Mouse (Mus musculus) left cerebral cortex, postnatal 4 days (tissue): ENCODE results near the gene Coq4. TPM values are rescaled to one million over a fixed set of nuclear protein-coding genes. Genes with fewer than 3 reads are reported as not detected.
"Not testable (repeated sequence)": the region's sequence is repeated elsewhere in the genome, so short reads cannot be mapped to it uniquely, and the experiment has no call there.

Source experiments
- DNase-seq: peaks from one replicate; pipeline ENCODE4 v3.0.0-alpha.2; 2022
- intact Hi-C: fragments of 180-260 bp; cut with DNase I; formaldehyde crosslinking; loops from one replicate; pipeline ENCODE4 v1.15.1; 2025
- total RNA-seq, 2 experiments: library from RNA; stranded (reverse); gene quantifications; 2 replicates each; pipeline ENCODE4 v1.2.3; 2021

The Coq4 gene
- 10 to 100 TPM; 32.7 to 38.4 TPM for total RNA-seq

DNA sequence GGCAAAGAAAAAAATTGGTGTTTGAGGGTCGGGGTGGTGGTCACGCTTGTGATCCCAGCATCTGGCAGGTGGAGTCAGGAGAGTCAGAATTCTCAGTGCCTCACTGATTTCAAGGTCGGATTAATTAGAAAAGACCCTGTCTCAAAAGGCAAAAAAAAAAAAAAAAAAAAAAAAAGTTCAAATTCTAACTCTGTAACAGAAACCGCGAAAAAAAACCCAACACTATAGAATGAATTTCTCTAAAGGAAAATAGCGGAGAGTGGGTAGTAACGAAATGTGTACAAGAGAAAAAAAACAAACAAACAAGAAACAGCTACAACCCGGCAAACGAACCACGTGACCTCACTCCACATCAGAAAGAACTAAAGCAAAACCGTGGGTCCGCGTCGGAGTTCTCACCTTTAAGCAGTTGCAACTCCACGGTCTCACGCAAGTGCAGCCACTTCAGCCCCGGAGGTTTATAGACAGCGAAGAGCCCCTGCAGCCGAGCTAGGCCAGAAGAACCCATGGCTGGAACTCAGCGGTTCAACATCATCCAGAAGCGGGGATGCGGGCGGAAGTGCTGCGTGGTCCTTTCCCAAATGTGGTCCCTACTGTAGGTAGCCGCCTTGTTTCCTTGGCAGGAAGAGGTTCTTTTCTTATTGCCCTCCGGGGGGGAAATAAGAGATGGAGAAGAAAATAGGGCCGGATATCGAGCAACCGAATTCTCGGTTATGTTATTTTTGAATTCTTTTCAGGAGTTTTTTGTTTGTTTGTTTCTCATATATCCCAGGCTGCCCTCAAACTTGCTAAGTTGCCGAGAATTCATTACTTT is at the start of gene Coq4:
Gene Coq4, plus strand, starts transcription at position 390 of the 814 bp plus-strand sequence.
- peak; percentile 88 for DNase-seq
- intact Hi-C loops, result no loop called here

DNA sequence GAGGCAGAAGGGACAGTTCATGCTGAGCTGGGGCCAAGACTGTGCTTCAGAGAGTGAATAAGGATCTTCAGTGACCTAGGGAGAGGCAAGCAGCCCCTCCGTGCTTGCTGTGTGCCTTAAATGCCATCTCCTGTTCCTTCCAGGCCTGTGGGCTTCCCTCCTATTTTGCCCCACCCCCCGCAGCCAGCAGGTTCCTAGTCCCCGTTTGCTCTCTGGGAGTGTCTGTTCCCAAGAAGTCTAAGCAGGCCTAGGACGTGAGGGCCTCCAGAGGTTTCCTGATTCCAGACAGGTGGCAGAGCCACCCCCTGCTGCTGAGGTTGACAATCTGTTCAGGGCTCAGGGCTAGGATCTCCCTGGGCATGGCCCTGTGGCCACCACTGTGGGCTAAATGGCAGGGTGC is 48.5 kb upstream of the Coq4 start:
- intact Hi-C loops, result no loop called here
- DNase-seq, result no peak

DNA sequence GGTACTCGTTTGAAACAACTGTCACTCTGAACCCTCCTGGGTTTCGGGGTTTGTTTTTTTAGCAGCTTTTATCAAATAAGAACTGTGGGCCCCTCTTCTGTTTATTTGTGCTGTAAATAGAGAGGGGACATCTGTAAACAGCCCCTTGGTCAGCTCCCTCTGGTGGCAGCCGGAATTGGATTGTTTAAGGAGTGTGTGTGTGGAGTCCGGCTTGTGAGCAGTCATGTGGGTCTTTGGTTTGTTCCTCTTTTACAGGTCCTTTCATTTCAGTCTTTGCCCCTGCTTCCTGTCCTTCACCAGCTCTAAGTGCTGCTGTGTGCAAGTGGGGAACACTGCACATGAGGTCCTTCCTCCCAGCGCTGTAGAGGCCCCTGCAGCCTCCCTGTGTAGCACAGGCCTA is 47.9 kb upstream of the Coq4 start:
- no peak for DNase-seq

DNA sequence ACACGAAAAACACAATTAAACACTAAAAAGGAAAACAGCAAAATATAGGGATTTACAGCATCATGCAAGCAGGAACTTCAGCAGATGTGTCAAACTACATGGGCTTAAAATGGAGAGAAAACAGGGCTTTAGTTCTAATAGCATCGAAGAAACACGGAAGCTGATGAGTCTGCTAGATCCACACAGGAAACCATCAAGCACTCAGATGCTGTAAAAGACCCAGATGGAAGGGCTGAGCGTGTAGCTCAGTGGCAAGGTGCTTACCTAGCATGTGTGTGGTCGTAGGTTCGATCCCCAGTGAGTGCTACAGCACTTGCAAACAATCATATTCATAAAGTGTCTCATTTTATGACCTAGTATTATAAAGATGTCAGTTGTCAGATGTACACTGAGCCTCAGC is 46.1 kb upstream of the Coq4 start:
- intact Hi-C loops, result no loop called here
- DNase-seq, result no peak

More for the DNA sequence above, 47.9 kb upstream of the Coq4 start:
- intact Hi-C loops, result no loop called here

DNA sequence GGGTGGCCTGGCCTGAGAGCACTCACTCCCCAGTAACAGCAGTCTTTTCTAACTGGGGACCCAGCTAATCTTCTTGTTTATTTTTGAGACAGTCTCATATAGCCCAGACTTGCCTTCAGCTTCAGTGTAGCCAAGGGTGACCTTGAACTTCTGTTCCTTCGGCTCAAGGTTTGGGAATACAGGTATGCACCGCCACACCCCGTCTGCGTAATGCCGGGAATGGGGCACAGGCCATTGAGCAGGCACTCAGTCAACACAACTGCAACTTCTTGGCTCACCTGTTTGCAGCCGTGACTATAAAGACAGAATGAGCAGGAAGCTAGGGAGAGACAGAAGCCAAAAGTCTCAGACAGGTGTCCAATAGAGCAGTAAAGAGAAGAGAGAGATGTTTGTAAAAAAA is 43.0 kb upstream of the Coq4 start:
- intact Hi-C loops, result no loop called here
- no peak for DNase-seq

DNA sequence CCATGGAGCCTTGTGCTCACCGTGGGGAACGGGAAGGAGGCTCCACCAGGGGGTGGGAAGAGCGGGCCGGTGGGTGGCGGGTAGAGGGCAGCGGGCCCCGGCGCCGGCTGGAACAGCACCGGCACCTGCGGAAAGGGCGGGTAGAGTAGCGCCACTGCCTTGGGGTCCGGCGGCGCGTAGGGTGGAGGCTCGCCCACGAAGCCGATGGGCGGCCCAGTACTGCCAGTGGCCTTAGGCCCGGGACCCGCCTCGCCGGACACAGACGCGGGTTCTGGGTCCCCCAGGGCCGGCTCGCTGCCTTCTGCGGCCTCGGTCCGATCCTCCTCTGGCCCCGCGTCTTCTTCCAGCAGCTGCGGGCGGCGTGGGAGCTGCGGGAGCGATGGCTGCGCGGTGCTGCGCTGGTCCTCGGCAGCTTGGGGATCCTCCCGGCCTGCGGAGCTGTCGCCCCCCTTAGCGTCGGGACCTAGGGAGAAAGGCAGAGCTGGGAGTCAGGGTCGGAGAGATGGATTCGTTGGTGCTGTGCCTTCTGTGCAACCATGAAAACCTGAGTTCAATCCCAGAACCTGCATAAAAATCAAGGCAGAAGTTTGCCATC is 40.0 kb upstream of the Coq4 start:
- no peak for DNase-seq
- intact Hi-C loops, result no loop called here

DNA sequence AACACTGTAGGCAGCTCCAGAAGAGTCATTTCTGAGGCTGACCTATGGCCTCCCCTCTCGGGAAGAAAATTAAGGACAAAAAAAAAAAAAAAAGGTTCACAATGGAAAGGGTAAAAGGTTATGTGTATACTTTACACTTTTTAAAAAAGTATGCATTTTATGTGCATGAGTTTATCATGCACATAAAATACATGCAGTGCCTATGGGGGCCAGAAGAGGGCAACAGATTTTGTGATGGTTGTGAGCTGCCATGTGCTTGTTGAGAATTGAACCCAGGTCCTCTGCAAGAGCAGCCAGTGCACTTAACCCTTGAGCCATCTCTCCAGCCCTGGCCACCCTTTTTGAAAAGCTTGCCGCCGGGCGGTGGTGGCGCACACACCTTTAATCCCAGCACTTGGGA is 39.4 kb upstream of the Coq4 start:
- intact Hi-C loops, result no loop called here
- no peak for DNase-seq

DNA sequence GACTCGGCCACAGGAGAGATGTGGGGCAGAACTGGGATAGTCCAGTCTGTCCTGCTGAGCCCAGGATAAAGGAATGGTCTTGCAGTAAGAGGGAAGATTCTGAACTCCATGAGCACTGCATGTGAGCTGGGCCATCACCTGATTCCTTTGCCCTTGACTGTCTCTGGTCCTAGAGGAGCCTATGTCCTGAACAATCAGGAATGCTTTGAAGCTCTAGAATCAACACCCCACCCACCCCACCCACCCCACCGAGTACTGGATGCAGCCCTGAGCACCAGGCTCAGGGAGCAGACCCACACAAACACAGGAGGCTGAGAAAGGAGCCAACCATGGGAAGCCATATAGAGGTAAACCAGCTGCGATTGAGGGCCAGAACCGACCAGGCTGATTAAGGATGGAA is 38.8 kb upstream of the Coq4 start:
- intact Hi-C loops, result no loop called here
- DNase-seq, result no peak

DNA sequence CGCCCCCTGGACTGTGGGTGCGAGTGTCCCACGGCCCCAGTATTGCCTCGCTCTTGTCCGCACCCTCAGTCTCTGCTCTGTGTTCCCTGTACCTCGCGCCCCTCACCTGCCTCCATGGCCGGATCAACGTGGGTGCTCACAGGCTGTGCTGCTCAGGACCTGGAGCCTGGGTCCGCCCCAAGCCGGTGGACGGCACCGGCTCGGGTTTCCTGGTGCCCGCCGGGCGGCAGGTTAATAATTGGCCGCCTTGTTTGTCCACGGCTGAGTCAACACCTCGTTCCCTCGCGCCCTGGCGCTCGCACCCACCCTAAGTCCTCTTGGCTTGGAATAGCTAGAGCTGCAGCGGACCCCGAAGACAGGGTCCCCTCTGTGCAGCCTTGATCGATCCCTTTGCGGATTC is 35.8 kb upstream of the Coq4 start, which contains the start of gene Gm13420:
Gene Gm13420, minus strand, starts transcription at position 189 of the 400 bp plus-strand sequence.
- intact Hi-C loops, result no loop called here
- DNase-seq, result no peak

DNA sequence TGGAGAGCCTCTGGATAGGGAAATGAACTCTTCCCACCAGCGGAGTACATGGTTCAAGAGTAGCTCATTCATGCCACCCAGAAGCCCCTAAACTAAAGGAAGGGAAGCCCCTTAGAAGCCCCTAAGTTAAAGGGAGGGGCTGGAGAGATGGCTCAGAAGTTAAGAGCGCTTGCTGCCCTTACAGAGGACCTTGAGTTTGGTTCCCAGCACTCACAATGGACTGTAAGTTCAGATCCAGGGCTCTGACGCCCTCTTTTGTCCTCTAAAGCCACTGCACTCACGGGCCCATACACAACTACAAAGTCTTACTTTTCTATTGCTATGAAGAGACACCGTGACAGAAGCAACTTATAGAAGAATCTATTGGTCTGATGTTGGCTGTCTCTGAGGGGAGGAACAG is 34.9 kb upstream of the Coq4 start:
- intact Hi-C loops, result no loop called here
- DNase-seq, result no peak

DNA sequence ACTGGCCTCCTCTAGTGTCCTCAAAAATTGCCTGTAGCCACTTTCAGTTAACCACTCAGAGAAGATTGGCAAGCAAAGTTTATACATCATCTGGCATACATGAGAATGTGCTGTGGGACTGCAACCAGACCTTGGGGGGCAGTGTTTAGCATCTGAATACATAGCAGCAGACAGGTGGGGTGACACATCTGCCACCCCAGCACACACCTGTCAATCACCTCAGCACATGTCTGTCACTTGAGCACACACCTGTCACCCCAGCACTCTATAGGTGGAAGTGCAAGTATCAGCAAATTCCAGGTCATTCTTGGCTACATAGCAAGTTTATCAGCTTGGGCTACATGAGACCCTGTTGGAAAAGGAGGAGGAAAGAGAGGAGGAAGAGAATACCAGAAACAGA is 31.6 kb upstream of the Coq4 start:
- intact Hi-C loops, result no loop called here
- DNase-seq, result no peak

DNA sequence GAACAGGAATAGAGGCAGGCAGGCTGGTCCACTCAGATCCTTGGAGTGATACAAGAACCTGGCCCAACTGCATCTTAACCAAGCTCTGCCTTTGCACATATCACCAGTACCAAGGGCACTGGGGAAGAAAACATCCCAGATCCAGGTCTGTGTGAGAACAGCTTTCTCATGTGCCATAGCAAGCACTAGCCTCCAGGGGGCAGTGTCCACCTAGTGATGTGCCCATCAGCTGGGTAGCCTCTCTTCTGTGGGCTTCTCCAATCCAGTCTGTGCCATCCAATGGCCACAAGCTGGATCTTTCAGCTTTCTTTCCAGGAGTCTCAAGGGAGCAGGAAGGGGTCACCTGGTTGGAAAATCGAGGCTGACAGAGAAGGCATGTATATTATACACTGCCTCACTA is 22.5 kb upstream of the Coq4 start:
- DNase-seq, result peak; percentile 69
- intact Hi-C loops, result no loop called here

DNA sequence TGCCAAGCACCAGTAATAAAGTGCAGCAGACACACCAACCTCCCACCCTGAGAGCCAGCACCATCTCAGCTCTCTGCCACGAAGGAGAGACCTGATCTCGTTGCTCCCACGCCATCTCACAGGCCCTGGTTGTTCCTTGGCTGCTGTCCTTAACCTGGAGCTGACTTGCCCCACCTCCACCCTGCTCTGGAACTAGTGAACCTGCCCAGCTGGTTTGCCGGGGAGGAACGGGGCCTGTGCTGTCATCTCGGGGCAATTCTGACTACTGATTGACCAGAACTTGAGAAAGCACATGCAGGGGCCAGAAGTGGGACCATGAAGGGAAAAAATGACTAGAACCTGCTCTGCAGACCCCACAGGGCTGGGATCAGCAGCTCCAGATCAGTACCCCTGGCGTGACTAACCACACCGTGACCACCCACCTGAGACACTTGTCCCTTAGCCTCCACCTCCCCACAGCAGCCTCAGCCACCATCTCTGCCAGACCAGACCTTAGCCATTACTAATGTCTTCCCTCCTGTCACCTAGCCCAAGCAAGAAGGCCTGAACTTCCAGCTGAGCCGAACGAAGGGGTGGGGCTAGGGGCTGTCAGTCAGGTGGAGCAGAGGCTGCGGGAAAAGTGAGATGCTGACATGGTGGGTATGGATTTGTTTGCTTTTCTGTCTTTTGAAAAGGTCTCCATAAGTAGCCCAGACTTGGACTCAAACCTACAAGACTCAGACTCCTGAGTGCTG is 19.1 kb upstream of the Coq4 start:
- intact Hi-C loops, result no loop called here
- DNase-seq, result no peak

DNA sequence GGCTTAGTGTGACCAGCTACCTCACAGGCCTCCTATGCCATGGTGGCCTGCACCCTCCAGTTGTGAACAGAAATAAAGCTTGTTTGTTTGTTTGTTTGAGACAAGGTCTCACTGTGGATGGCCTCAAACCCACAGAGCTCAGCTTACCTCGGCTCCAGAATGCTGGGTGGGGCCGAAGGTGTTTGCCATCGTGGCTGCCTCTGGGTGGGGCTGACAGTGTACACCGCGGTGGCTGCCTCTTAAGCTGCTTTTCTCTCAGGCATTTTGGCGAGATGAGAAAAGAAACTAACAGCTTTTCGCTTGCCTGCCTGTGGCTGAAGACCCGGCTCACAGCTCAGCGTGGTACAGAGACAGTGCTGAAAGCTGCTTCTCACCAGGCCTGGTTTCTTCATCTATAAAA is 18.4 kb upstream of the Coq4 start:
- no peak for DNase-seq
- intact Hi-C loops, result no loop called here

DNA sequence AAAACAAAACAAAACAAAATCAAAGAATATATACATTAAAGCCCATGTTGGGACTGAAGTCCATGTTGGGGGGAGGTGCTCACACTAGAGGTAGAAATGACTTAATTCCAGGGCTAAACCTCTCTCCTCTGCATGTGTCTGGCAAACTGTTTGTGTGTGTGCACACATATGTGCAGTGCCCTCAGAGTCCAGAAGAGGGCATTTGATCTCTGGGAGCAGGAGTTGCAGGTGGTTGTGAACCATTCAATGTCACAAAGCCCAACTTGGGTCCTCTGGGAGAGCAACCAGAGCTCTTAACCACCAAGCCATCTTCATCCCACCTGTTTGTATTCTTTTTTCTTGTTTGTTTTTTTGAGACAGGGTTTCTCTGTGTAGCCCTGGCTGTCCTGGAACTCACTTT is 17.1 kb upstream of the Coq4 start:
- intact Hi-C loops, result no loop called here
- DNase-seq, result no peak

DNA sequence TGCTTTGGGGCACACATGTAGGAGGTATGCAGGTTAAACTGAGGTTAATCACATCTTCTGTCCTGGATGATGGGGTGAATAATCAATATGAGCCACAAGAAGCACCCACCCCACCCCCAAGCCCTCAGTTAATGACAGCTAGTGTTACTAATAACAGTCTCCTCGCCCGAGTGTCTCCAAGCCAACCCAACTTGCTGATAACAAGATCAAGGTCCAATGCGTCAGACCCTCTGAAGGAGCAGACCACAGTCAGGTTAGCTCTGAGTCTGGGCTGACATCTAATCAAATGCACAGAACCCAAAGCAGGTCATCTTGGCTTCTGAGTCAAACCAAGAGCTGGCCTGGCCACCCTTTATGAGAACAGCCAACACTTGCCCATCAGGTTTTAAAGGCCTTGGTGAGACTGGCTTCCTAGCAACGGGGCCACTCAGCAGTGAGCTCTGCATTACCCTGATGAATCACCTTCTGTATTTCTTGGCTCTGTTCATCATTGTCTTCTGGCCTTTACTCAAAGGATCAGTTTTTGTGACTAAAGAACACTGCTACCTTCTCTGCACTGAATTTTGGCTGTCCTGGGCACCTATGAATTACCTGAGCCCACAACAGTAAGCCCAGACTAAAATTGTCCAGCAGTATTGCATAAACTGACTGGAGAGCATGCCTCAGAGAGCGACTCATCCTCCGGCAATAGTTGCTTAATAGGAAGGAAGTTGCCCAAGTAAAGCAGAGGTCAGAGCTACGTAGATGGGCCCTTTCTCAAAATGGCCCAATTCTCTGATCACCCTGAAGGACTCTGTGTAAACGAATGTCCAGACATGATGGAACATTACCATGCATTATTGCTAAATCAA is 15.5 kb upstream of the Coq4 start:
- intact Hi-C loops, result no loop called here

DNA sequence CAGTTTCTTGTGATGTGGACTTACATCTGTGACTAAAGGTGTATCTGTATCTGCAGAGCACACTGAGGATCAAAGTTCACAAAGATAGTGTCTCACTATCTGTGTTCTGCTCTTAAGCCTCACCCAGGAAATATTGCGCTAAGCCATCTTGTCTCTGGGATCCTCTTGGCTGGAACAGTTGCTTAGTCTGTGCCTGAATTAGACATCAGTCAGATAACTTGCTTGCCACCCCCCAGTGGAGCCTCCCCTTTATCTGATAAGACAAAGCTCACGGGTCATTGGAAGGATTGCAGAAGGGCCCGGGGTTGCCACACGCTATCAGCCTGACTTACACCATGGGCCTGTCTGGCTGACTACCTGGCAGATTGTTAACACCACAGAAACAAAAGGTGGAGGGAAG is 14.0 kb upstream of the Coq4 start:
- intact Hi-C loops, result no loop called here
- no peak for DNase-seq

More for the DNA sequence above, 15.5 kb upstream of the Coq4 start:
- no peak for DNase-seq

DNA sequence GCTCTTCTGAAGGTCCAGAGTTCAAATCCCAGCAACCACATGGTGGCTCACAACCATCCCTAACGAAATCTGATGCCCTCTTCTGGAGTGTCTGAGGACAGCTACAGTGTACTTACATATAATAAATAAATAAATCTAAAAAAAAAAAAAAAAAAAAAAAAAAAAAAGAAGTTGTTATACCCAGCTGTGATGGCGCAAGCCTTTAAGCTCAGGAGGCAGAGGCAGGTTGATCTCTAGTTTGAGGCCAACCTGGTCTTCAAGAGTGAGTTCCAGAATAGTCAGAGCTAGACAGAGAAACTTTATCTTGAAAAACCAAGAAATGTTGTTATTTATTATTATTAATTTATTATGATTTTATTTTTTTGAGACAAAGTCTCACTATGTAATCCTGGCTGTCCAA is 6.0 kb upstream of the Coq4 start:
- DNase-seq, intact Hi-C loops: not testable (repeated sequence)

DNA sequence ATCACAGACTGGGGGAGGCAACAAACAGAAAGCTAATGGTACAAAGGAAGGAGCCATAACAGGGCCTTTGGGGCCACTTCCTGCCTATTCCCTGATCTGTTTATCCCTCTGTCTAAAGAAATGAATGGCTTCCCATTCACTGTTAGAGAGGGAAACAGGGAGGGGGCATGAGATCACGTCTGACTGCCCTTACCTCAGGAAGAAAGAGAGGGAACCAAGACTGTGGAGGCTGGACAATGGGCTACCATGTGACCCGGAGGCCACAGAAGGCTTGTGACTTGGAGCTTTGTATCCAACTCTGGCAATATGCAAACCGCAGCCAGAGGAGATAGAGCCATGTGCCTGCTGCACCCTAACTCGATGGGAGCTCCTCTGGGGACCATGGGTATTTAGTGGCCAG is 3.0 kb upstream of the Coq4 start:
- no peak for DNase-seq
- intact Hi-C loops, result no loop called here

DNA sequence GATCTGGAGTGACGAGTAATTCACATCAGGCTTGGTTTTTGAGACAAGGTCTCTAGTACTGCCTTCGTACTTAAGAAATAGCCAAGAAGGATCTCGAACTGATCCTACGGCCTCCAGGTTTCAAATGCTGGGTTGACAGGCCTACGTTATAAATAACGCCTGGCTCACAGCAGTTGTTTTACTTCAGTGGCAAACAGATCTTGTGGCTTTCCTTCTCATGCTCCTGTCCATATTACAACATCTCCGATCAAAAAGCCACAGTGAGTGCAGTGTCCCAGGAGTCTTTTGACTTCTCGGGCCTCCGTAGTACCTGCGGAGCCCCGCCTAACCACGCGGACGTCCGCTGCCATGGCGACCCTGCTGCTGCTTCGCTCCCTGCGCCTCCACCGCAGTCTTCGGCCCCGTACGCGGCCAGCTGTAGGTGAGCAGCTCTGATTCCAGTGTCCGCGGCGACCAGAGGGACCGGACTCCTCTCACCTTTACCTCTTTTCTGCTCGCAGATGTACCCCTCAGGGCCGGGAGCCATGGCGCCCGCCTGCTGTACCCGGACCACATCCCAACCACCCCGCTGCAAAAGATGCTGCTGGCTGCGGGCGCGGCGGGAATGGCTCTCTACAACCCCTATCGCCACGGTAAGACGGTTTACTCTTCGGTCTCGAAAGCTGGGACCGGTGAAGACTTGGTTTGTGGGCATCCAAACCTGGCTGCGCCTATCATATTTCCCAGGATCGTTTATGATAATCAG is 816 bp downstream of the Coq4 start, which contains the start of gene Trub2:
Gene Trub2, minus strand, starts transcription at position 566 of the 745 bp plus-strand sequence.
- intact Hi-C loops, result no loop called here
- DNase-seq, result peak; percentile 77
